Mouse (Mus musculus) heart, postnatal 25 days (tissue): ENCODE measurements around the gene Pid1. TPM values are rescaled to one million over a fixed set of nuclear protein-coding genes. Genes with fewer than 3 reads are reported as not detected.
"Not testable (repeated sequence)": the region's sequence is repeated elsewhere in the genome, so short reads cannot be mapped to it uniquely, and the experiment has no call there.

Experiments
- DNase-seq: peaks from one replicate; pipeline ENCODE4 v3.0.0; 2022; ENCODE audit warnings: low spot score
- intact Hi-C: fragments of 180-260 bp; cut with DNase I; formaldehyde crosslinking; loops from one replicate; pipeline ENCODE4 v1.15.1; 2025
- total RNA-seq, 2 experiments: library from RNA; stranded (reverse); gene quantifications; 2 replicates each; pipeline ENCODE4 v1.2.3; 2021

Pid1 gene
- total RNA-seq, 2 experiments from 2014 or later = 8.7 to 11.1 TPM

DNA sequence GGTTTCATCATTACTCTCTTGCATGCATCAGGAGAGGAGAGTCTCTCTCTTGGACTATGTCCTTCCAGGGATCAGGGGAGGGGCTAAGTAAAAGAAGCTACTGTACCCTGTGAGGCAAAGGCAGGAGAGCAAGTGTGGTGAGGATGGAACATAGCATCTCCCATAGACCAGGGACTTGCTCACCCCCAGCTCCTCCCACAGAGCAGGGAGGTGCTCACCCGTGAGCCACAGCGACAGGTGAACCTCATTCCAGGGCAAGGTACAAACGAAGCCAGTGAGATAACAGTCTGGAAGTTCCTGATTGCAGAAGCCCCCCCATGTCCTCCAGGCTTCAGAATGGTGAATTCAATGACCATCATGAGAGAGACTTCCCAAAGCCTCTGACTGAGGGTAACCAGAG is 2.6 kb downstream of the Pid1 start:
- no peak for DNase-seq
- intact Hi-C loops = no loop called here

DNA sequence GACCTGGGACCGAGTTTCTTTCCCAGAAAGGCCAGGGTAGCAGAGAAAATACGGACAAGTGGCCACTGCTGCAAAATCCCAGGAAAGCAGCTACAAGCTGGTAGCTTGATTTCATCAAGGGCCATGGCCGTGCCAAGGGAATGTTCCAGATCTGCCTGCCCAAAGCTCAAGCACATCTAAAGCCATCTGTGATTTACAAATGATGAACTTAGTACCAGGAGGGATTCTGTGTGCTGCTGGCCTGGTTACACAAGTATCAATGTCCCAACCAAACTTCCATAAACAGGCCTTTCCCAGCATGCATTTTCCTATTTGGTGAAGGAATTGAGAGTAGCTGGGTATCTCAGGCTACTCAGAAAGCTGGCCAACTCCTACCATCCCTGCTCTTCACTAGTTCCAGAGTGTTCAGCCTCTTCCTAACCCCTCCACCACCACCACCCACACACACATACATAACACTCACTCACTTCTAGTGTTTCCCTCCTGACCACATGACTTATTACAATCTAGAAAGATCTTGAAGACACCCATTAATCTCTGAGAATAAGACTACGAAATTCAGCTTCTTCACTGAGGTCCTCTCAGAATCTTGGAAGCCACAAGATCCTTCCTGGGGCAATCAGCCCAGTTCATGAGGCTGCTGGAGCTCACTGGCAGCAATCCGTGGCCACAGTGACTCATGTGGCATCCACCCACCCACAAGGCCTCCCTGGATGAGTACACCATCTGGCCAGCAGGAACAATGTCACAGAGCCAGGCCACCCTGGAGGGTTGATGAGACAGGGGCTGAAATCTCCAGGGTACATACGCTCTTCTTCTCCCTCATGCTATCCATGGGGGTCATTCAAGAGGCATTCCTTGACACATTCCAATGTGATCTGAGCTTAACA is 4.1 kb downstream of the Pid1 start:
- DNase-seq = peak; percentile 65
- intact Hi-C loops = no loop called here

DNA sequence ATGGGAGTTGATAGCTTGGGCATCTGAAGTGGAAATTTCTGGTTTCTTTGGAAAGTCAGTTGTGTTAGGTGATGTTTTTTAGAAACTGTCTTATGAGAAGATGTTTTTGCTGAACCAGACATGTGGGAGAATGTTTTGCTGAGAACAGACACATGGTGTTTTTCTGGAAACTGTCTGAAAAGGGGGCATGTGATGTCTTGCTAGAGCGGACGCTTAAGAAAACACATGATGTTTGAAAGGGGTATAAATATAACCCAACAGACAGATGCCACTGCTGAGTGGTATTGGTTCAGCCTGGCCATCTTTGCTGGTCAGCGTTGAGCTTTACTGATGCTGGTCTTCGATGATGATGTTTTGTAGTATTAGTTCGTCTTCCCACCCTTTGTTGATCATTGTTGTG is 6.8 kb downstream of the Pid1 start:
- intact Hi-C loops = no loop called here
- no peak for DNase-seq

DNA sequence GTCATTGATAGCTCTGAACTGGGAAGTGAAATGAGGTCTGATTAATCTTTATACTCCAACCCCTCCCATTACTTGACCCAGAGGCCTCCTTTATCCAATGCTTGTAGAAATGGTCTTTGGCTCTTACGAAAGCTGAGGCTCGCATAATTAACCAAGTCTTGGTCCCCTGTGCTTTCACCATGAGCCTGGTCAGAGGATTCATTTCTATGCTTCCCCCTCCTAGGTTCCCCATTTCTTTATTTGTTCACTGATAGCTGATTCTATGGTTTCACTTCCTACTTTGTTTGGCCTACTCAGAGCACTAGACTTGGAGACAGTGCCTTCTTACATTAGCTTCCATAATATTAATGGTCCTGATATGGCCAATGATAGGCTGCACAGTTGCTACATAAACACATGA is 13.7 kb downstream of the Pid1 start:
- intact Hi-C loops = no loop called here
- DNase-seq = no peak

DNA sequence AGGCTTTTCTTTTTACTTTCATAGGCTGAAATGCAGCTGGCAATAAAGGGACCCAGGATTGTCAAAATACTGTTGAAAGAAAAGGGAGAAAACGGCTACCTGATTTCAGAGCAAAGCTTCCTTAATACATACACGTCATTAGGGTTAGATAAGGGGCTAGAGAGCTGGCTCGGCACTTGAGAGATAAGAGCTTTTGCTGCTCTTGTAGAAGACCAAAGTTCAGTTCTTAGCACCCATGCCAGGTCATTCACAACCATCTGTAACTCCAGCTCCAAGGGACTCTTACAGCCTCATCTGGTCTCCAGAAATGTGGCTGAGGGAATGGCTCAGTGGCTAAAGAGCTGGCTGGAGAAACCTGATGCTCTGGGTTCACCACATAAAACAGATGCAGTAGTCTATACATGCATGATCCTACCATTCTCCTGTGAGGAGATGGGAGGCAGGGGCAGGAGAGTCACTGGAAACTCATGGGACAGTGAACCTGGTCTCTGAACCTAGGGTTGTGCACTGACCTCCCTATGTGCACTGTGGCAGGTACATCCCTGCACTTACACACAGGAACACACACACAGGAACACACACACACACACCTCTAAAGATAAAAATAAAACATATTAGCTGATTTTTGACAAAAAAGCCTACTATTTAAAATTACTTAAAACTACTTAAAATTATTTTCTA is 16.0 kb downstream of the Pid1 start:
- no peak for DNase-seq
- intact Hi-C loops = no loop called here

DNA sequence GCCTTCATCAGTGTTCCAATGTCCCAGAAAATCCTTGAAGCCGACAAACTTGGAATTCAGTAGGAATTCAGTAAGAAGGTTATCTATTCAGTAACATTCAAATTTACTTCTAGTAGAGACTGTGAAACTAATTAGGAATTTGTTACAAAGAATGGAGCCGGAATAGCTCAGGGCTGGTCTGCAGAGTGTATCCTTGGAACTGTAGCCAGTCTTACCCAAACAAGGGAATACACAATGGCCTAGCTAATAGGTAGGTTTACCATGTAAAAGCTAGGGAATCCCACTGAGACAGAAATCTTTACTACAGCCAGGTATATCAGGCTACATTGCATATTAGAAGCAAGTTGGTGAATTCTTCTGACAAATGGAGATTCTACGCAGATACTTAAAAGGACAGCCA is 31.2 kb downstream of the Pid1 start:
- DNase-seq, intact Hi-C loops: not testable (repeated sequence)

DNA sequence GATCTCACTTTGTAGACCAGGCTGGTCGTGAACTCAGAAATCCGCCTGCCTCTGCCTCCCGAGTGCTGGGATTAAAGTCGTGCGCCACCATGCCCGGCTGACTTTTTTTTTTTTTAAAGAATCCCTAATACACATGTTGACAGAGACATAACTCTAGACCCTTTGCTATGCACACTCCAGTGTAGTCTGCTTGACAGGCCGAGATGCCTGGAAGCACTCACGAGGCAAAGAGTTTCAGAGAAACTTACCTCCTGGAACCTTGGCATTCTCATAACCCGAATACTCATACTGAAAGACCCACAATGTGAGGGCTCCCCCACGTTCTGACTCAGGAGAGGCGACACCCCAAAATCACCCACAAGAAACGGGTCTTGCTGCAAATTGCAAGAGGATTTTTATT is 32.1 kb downstream of the Pid1 start:
- DNase-seq, intact Hi-C loops: not testable (repeated sequence)

DNA sequence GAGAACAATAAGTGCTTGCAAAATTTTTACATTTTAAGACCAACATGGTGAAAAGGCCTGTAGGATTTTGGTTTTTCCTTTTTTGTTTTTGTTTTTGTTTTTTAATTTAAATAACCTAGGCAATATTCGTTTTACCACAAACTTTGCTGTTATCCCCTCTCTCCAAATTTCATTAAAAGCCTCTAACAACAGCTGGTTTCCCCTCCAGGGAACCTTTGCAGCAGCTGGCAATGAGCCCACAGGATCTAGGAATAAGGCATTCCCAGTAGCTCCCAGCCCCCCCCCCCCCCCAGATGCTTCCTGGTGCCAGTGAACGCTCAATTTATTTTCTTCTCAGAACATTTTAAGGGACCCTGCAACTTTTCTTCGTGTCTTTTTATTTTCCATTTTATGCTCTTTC is 38.7 kb downstream of the Pid1 start:
- intact Hi-C loops = no loop called here
- DNase-seq = no peak

DNA sequence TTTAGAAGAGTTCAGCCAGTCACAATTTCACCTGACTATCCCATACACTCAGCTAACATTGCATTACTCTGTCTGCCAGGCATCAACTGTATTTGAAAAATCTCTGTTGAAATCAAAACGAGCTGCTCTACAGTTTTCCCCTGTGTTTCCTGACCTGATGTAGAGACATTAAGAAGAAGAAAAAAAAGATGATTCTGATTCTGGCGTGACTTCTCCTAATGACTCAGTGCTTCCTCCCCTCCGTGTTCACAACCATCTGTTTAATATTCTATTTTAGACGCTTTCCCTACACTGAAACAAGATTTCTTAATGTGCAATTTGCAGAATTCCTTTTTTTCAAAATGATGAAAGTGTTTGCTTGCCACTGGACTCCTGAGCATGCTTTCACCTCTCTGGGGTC is 42.7 kb downstream of the Pid1 start:
- intact Hi-C loops = no loop called here
- DNase-seq = no peak

DNA sequence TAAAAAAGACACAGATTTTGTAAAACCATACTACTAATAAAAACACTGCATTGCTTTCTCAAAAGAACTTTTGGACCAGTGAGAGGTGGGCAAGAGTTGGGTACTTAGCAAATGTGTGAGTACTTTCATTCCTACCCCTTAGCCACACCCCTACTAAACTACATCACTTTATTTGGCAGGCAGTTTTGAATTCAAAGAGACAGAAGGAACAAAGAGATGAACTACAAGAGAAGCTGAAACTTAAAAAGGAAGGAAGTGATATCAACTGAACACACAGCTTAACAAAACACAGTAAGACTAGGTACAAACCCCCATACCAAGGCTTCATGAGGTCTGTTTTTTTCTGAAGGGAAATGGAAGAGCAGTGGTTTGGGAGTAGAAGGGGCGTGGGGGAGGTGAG is 45.4 kb downstream of the Pid1 start:
- intact Hi-C loops = no loop called here
- DNase-seq = no peak

DNA sequence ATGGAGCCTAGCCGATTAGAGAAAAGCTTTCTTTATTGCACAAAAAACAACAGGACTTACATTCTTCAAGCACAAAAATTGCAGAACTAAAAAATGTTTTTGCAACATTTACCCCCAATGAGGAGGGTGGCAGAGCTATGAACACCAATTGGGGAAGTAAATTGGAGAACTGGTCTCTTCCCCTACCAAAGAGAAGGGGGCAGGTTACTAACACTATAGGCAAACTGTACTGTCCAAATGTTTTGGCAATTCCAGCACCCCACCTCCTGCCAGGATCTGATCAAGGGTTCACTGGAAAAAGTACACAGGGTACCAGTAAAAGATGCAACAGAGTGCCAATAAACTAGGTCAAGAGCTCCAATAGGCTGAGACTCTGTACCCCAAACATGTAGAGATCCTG is 46.2 kb downstream of the Pid1 start:
- intact Hi-C loops = no loop called here
- no peak for DNase-seq

DNA sequence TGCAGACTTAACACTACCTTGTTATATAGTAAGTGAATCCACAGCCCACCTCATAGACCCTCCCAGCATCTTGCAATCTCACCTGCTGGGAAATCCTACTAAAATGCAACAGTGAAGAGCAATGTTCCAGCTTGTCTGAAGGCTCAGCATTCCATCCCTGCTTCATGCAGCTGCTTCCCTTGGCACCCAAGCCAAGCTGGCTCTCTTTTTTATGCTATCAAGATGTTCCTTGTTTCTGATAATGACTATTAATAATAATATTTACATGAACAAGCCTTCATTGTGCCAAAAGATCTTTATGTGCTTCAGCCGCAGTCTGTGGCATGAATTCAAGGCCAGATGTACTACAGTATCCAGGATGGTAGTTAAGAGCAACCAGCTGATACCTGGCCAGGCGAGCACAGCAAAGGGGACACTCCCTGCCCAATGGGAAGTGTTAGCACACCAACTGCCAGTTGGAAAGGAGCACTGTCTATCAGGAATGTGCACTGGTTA is 54.0 kb downstream of the Pid1 start:
- DNase-seq = no peak
- intact Hi-C loops = no loop called here

DNA sequence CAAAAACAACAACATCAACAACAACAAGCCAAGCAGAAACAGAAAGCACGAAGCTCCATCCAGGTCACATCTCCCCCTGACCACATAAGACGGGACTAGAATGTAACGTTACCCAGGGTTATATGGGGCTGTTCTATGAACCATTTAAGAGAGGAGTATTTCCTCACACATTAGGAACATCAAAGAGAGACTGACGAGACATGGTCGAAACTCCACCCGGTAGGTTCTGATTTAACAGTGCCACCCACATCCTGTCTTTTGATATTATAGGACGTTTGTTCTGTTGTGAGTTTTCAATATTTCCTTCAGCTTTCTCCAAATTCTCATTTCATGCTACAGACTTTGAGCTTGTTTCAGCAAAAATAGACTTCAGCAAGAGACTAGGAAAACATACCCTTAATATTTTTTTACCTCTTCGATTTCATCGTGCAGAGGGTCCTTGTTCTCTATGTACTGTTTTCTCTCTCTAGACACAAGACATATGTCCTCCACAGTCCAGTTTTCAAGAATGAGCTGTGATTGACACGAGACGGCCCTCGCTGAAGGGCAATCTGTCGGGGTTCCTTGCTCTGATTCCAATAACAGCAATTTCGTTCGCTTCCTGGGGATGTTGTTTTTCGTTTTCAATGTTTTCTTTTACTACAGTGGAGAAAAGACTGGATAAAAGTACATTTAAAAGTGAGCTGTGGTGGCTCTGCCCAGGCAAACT is 58.1 kb downstream of the Pid1 start:
- intact Hi-C loops = no loop called here
- DNase-seq = no peak

DNA sequence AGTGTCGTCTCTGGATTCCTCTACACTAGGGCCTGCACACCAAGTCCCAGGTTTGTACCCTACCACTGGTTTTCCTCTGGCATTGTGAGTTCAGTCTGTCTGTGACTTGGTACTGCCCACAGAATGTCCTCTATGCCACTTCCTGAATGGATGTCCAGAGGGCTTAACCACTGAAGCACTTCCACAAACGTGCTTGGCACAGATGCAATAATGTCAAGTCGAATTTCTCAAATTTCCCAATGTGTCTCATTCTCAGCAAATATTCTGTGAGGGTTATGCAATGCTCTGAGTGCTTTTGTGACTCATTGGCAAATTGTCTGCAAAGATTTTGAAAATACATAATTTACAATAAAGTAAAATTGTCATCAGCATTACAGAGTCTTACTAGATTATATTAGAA is 61.2 kb downstream of the Pid1 start:
- no peak for DNase-seq
- intact Hi-C loops = no loop called here

DNA sequence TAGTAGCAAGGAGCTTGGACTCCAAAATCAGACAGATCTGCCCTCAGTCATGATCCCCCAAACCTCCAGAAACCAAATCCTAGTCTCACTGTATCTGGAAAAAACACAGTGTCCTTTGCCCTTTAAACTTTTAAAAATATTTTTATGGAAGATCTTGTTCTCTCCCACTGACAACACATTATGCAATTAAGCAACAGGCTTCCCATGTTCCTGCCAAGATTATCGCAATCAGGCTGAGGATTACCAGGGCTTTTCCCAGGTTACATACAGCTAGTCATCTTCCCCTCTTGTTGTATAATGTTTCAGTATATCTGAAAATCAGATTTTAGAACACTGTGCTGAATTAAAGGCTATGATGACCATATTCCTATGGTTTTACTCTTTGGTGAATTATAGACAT is 64.3 kb downstream of the Pid1 start:
- no peak for DNase-seq
- intact Hi-C loops = no loop called here

DNA sequence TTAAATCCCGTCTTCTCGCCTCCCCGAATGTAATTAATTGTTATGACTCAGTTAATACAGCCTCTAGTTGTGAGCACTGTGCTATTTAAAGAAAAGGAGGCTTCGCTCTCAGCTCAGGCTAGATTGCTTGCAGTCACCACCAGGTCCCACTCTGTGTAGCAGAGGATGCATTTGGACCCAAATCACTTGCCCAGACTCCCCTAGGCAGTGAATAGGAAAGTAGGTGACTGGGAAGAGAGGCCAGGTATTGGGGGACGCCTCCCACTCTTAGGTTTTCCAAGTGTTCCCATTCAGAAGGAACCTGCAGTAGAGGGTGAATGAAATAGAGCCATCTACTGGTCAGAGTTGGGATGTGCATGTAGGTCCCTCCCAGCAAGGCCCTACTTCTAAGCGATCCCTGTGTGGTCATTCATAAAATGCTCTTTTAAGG is 77.3 kb downstream of the Pid1 start:
- intact Hi-C loops = loop anchor here (10.0 kb wide), 1 partner anchor 132 kb away; no protein-coding TSS in a partner anchor
- DNase-seq = no peak

DNA sequence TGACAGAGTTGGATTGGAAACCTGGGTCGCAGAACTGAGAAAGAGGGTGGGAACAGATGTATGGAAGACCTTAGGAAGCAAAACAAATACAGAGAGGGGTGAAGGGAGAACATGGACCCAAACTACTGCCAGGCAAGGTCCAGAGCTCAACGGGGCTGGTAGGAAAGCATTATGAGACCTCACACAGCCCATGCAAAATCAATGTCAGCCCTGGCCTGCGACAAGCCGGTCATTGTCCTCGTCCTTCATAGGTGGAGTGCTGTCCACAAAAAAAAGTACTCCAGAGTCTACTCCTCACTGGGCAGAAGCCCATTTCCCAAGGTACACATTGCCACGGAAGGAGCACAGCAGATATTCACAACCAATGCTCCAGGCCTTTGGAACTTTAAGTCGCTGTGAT is 78.4 kb downstream of the Pid1 start:
- DNase-seq = no peak
- intact Hi-C loops = loop anchor here (1.0 to 10.0 kb wide), 2 partner anchors 131 to 539 kb away; no protein-coding TSS in a partner anchor

DNA sequence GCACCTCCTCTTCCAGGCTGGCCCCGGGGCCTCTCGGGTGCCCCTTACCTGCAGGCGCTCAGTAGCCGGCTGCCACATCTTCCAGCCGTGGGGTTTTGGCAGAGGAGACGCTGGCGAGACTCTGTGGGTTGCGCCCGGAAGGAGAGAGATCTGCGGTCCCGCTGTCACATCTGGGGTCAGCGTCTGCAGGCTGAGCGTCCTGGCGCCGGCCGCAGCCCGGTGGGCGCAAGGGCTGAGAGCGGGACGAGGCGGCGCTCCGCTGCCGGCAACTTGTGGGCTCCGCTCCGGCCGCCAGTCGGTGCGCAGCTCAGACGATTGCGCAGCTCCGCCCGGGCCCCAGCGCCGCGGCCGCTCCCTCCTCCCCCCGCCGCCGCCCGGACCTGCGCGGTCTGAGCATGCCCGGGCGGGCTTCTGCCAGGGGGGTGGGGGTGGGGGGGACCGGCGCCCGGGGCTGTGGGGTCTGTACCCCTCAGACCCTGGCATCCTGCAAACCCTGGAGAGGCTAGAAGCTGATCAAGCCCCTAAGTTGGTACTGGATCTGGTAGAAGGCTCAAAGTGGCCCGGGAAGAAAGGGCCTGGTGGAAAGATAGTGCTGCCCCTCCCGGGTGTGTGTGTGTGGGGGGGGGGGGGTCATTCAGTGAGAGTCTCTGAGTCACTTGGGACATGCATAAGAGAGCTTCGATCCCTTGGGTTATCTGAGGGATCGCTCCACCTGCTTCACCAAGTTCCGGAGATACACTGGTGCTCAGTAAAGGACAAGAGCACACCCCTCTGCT is 79.5 kb downstream of the Pid1 start:
- intact Hi-C loops = loop anchor here (1.0 to 10.0 kb wide), 2 partner anchors 130 to 538 kb away; no protein-coding TSS in a partner anchor

DNA sequence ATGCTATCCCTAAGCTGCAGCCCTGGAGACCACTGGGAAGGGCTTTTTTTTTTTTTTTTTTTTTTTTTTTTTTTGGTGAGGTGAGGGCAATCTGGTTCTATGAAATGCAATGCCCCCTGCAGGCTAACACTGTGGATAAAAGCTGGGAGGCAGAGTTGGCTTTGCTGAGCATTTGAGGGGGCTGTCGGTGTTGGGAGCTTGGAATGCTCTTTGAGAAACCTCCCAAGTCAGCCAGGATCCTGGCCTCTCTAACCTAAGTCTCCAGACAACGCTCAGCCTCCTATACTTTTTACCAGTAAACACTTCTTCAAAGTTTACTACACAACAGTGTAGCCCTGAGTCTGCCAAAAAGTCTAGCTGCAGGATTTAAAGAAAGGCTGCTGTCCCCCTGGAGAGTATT is 80.9 kb downstream of the Pid1 start:
- intact Hi-C loops = loop anchor here (10.0 kb wide), 1 partner anchor 128 kb away; no protein-coding TSS in a partner anchor

More for the DNA sequence above, 79.5 kb downstream of the Pid1 start:
- peak; percentile 36 for DNase-seq

DNA sequence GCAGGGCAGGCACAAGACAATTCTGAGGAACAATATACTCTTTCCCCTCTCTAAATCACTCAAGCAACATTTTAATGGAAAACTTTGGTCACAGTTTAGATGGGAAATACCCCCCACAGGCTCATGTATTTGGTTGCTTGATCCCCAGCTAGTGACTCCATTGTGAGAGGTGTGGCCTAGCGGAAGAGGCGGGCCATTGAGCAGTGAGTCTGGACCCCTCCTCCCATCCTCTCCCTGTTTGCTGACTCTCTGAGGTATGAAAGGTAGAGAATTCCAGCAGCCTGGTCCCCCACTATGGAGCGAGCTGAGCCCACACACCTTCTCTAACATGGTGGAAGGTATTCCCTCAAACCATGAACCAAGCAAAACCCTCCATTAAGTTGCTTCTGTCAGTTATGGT is 83.8 kb downstream of the Pid1 start:
- intact Hi-C loops = loop anchor here (10.0 kb wide), 1 partner anchor 125 kb away; no protein-coding TSS in a partner anchor
- DNase-seq = no peak

More for the DNA sequence above, 80.9 kb downstream of the Pid1 start:
- no peak for DNase-seq
